Mouse (Mus musculus): ENCODE data around the gene Ppp1r7. TPM values are rescaled to one million over a fixed set of nuclear protein-coding genes. Genes with fewer than 3 reads are reported as not detected.

Ppp1r7 gene
- polyA plus RNA-seq, 1 experiment: 1.4 TPM

GRCm38 (mm10) chr1:93401191-93402052 is 58.8 kb downstream of the Ppp1r7 start:
- H3K9me3 ChIP-seq (ENCODE audit: control insufficient read depth, low read length): no peaks in the 10 kb centered on the region
- peaks cover 6% of the 10 kb centered on the region for H3K27me3 ChIP-seq (ENCODE audit: control insufficient read depth)
- H3K36me3 ChIP-seq (ENCODE audit: control insufficient read depth): peaks cover 11% of the 10 kb centered on the region
- no peaks in the 10 kb centered on the region for H3K4me1 ChIP-seq (ENCODE audit: control insufficient read depth)
- H3K4me3 ChIP-seq (replicated peaks): no peak overlapping the region
- TF ChIP-seq GATA1 (IDR thresholded peaks at IDR 0.05; ENCODE audit: low read length) (no peak), TAL1 (IDR thresholded peaks at IDR 0.05; ENCODE audit: low read length) (no peak)

GRCm38 (mm10) chr1:93403403-93403802 is 60.7 kb downstream of the Ppp1r7 start:
- TF ChIP-seq GATA1 (IDR thresholded peaks at IDR 0.05; ENCODE audit: low read length) (no peak), TAL1 (IDR thresholded peaks at IDR 0.05; ENCODE audit: low read length) (no peak)
- Histone ChIP-seq H3K4me1 (ENCODE audit: control insufficient read depth) (no peaks in the 10 kb centered on the region), H3K9me3 (ENCODE audit: control insufficient read depth, low read length) (no peaks in the 10 kb centered on the region), H3K27me3 (ENCODE audit: control insufficient read depth) (peaks cover 6% of the 10 kb centered on the region), H3K4me3 (replicated peaks) (no peak overlapping the region), H3K36me3 (ENCODE audit: control insufficient read depth) (peaks cover 31% of the 10 kb centered on the region)

Other genes with a start within 250 kb of the Ppp1r7 start
- gene Kif1a, start 240.9 kb upstream of the Ppp1r7 start, polyA plus RNA-seq (2012): 0.01 and 0.16 TPM in 2 replicates
- gene Agxt, start 207.6 kb upstream of the Ppp1r7 start, polyA plus RNA-seq (2012): 0.04 and 0.08 TPM in 2 replicates
- gene 2310007B03Rik, start 181.9 kb upstream of the Ppp1r7 start, polyA plus RNA-seq (2012): not detected in 2 replicates
- 0.01 TPM in 1 of 2 replicates, not detected in the other for gene Crocc2, start 174.1 kb upstream of the Ppp1r7 start, polyA plus RNA-seq (2012)
- not detected in 2 replicates for gene Sned1, start 107.0 kb upstream of the Ppp1r7 start, polyA plus RNA-seq (2012)
- 0.16 and 0.19 TPM in 2 replicates for gene Mterf4, start 36.9 kb upstream of the Ppp1r7 start, polyA plus RNA-seq (2012)
- gene Pask, start 628 bp downstream of the Ppp1r7 start, polyA plus RNA-seq (2012): 0.22 and 0.31 TPM in 2 replicates
- gene Ano7, start 31.1 kb downstream of the Ppp1r7 start, polyA plus RNA-seq (2012): not detected in 2 replicates
- gene Hdlbp, start 136.0 kb downstream of the Ppp1r7 start, polyA plus RNA-seq (2012): 2.8 and 2.9 TPM in 2 replicates
- 0.02 TPM in 1 of 2 replicates, not detected in the other for gene Farp2, start 169.2 kb downstream of the Ppp1r7 start, polyA plus RNA-seq (2012)